Mouse (Mus musculus) heart, postnatal 0 days (tissue): Measurements from ENCODE around the gene Plekha6. TPM values are rescaled to one million over a fixed set of nuclear protein-coding genes. Genes with fewer than 3 reads are reported as not detected.
A peak's percentile ranks its signal among the peaks of the same experiment; 100 is the strongest.

Experiments
- ATAC-seq: fragments of 200-750 bp; cut with Nextera tagmentation; 2 replicates; pipeline ENCODE4 v1.8.0; 2017; ENCODE audit warnings: low read depth, moderate number of reproducible peaks, moderate library complexity; ENCODE audit not compliant: insufficient read depth
- DNase-seq: peaks from one replicate; pipeline ENCODE4 v3.0.0-alpha.2; 2016; ENCODE audit warnings: low spot score
- H3K27ac ChIP-seq: fragments of 300-500 bp; sonication (generic); 2 replicates; pipeline ENCODE4 v1.5.1; 2014; ENCODE audit warnings: low read depth, mild to moderate bottlenecking
- H3K27me3 ChIP-seq: fragments of 300-500 bp; sonication (generic); 2 replicates; pipeline ENCODE4 v1.6.1; 2014; ENCODE audit warnings: low read length, mixed read lengths; ENCODE audit not compliant: control insufficient read depth, insufficient read depth
- H3K36me3 ChIP-seq: fragments of 300-500 bp; sonication (generic); replicated peaks from 2 replicates; pipeline ENCODE4 v1.6.1; 2014; ENCODE audit warnings: low read length, mixed read lengths; ENCODE audit not compliant: control insufficient read depth, insufficient read depth
- H3K4me1 ChIP-seq: fragments of 300-500 bp; sonication (generic); 2 replicates; pipeline ENCODE4 v1.6.1; 2014; ENCODE audit warnings: antibody characterized with exemption; ENCODE audit not compliant: control insufficient read depth, insufficient read depth
- H3K4me2 ChIP-seq: fragments of 300-500 bp; sonication (generic); 2 replicates; pipeline ENCODE4 v1.6.1; 2014; ENCODE audit warnings: low read depth, mild to moderate bottlenecking, low read length, moderate library complexity
- H3K4me3 ChIP-seq: fragments of 300-500 bp; sonication (generic); 2 replicates; pipeline ENCODE4 v1.5.1; 2014; ENCODE audit warnings: low read depth, low read length
- H3K9ac ChIP-seq: fragments of 300-500 bp; sonication (generic); replicated peaks from 2 replicates; pipeline ENCODE4 v1.6.1; 2014; ENCODE audit warnings: low read depth, low read length, mixed read lengths
- H3K9me3 ChIP-seq: fragments of 300-500 bp; sonication (generic); replicated peaks from 2 replicates; pipeline ENCODE4 v1.6.1; 2016; ENCODE audit warnings: low read length; ENCODE audit not compliant: control insufficient read depth
- CTCF ChIP-seq: IDR thresholded peaks from 2 replicates; pipeline ENCODE4 v1.5.1; 2016; ENCODE audit warnings: antibody characterized with exemption, control low read depth, low read depth
- EP300 ChIP-seq: IDR thresholded peaks from 2 replicates; pipeline ENCODE4 v1.6.1; 2016; ENCODE audit warnings: antibody characterized with exemption, low read depth
- WGBS: fragments of 180-500 bp; shearing (Covaris S2); extraction: QIAGEN DNeasy Blood & Tissue Kit; methylation state at CpG from one replicate; pipeline ENCODE4 v1.1.7; 2014; 5-methylcytosine and 5-hydroxymethylcytosine counted together
- polyA plus RNA-seq: library from polyadenylated mRNA; unstranded; fragments of >200 nt; fragmentation: Nextera tagmentation; extraction: Ambion mirVana; gene quantifications from 2 replicates; pipeline ENCODE4 v1.2.1, GENCODE M21; 2015
- total RNA-seq: library from RNA; depleted of rRNA; stranded (reverse); fragments of >200 nt; gene quantifications from 2 replicates; pipeline ENCODE4 v1.2.3, GENCODE M21; 2014; ENCODE audit warnings: low replicate concordance

Gene Plekha6
- total and polyA plus RNA-seq, 2 experiments from 2014 or later = 7.0 to 36.1 TPM

DNA sequence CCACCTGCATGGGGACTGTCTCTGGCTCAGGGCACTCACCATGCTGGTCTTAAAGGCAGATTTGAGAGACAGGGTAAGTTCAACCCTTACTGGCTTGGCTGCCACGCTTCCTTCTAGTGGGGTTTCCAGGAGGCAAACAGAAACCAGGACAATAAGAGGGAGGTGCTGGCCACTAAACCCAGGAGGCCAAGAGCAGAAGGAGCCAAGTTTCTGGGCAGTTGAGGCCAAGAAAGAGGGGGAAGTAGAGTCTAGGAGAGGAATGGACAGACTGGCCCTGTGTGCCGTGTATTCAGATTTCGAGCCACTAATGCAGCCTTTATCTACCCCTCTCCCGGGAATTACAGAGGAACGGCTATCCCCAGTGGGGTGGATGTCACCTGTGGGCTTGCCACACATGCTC lies 83.2 kb downstream of the Plekha6 start:
- Histone ChIP-seq H3K9me3 (no peaks in the 10 kb centered on the region), H3K4me3 (no peak overlapping the region), H3K27ac (0 out of 2 replicates have a peak overlapping the region, but pooled peaks have one; percentile 75), H3K4me2 (peak overlapping the region; percentile 46; the same call in 1 of the 2 replicates), H3K4me1 (peaks cover 64% of the 10 kb centered on the region), H3K36me3 (no peaks in the 10 kb centered on the region), H3K9ac (no peak overlapping the region), H3K27me3 (no peaks in the 10 kb centered on the region)
- no peak for DNase-seq
- WGBS = 43% methylated on average over 5 of the region's 5 CpGs
- TF ChIP-seq EP300 (no peak), CTCF (no peak)
- no peak for ATAC-seq

- WGBS = 91% methylated on average over 6 of the region's 6 CpGs
- no peak for TF ChIP-seq CTCF
- no peak for TF ChIP-seq EP300
- H3K4me1 ChIP-seq = peaks cover 68% of the 10 kb centered on the region
- H3K4me2 ChIP-seq = no peak overlapping the region
- H3K36me3 ChIP-seq = no peaks in the 10 kb centered on the region
- DNase-seq (no peak), ATAC-seq (no peak)
- H3K9ac ChIP-seq = no peak overlapping the region
- H3K27me3 ChIP-seq = no peaks in the 10 kb centered on the region
- no peaks in the 10 kb centered on the region for H3K9me3 ChIP-seq
- H3K4me3 ChIP-seq = no peak overlapping the region
- peak overlapping the region; percentile 62; the same call in 1 of the 2 replicates for H3K27ac ChIP-seq
These were observed 86.8 kb downstream of the Plekha6 start for GRCm38 (mm10) chr1:133250761-133251160.

- Histone ChIP-seq H3K4me2 (no peak overlapping the region), H3K9ac (no peak overlapping the region), H3K9me3 (no peaks in the 10 kb centered on the region), H3K27ac (peak overlapping the region; percentile 62), H3K4me3 (no peak overlapping the region), H3K27me3 (no peaks in the 10 kb centered on the region), H3K36me3 (no peaks in the 10 kb centered on the region), H3K4me1 (peaks cover 60% of the 10 kb centered on the region)
- TF ChIP-seq EP300 (no peak), CTCF (no peak)
- ATAC-seq = peak; percentile 31; the same call in 1 of the 2 replicates
- DNase-seq = peak; percentile 29
- WGBS = 13% methylated on average over 5 of the region's 5 CpGs
These were observed 87.6 kb downstream of the Plekha6 start for GRCm38 (mm10) chr1:133251625-133252034.

GRCm38 (mm10) chr1:133252251-133252650 lies 88.2 kb downstream of the Plekha6 start:
- peaks cover 55% of the 10 kb centered on the region for H3K4me1 ChIP-seq
- TF ChIP-seq EP300 (no peak), CTCF (no peak)
- no peak overlapping the region for H3K9ac ChIP-seq
- WGBS = 61% methylated on average over 3 of the region's 3 CpGs
- DNase-seq (no peak), ATAC-seq (no peak)
- H3K27ac ChIP-seq = peak overlapping the region; percentile 62
- H3K4me2 ChIP-seq = no peak overlapping the region
- H3K4me3 ChIP-seq = no peak overlapping the region
- no peaks in the 10 kb centered on the region for H3K27me3 ChIP-seq
- no peaks in the 10 kb centered on the region for H3K36me3 ChIP-seq
- no peaks in the 10 kb centered on the region for H3K9me3 ChIP-seq

DNA sequence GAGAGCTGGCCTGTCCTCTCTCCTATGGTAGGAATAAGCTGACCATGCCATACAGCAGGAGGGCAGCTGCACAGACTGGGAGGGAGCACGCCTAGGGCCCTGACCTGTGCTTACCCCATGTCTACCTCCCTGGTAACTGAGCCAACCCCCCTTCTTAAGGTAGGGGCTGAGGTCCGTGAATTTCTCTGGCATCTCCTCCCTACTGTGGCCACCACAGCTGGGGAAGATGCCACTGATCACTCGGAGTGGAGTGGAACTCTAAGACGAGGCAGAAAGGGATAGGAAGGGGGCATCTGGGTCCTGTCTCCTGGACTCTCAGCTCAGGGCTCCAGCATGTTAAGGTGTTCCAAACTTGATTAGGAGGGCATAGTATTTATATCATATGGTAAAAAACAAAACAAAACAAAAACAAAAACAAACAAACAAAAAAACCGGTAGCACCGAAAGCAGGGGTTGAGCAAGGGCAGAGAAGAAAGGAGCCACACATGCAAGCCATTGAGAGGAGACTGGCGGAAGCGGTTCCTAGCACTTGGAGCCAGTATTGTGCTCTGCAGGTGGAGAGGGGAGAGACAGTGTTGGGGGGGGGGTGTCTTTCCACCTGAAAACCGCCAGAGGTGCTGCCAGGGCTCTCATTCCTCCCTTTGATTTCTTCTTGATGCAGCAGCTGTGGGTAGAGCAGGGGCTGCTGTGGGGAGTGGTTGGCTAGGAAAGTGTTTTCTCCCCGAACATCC lies 89.0 kb downstream of the Plekha6 start:
- 48% methylated on average over 10 of the region's 10 CpGs for WGBS
- H3K4me2 ChIP-seq = no peak overlapping the region
- H3K9ac ChIP-seq = no peak overlapping the region
- H3K36me3 ChIP-seq = no peaks in the 10 kb centered on the region
- TF ChIP-seq CTCF = no peak
- no peak for TF ChIP-seq EP300
- H3K27me3 ChIP-seq = no peaks in the 10 kb centered on the region
- no peaks in the 10 kb centered on the region for H3K9me3 ChIP-seq
- H3K4me1 ChIP-seq = peaks cover 48% of the 10 kb centered on the region
- no peak overlapping the region for H3K4me3 ChIP-seq
- DNase-seq (no peak), ATAC-seq (no peak)
- H3K27ac ChIP-seq = peak overlapping the region; percentile 43

DNA sequence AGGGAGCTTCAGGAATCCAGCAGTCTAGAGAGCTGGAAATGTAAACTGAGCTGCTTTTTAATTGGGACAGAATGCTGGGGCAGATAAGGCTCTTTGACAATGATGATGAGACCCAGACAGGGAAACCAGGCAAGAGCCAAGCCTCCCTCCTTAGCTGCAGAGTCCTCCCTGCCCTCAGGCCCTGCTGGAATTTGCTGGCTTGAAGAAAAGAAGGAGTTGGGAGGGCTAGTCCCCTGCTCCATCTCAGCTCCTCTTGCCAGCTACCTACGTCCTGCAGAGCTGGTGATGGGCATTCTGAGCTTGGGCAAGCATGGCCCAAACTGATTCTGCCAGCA lies 89.5 kb downstream of the Plekha6 start:
- no peaks in the 10 kb centered on the region for H3K9me3 ChIP-seq
- H3K4me2 ChIP-seq = no peak overlapping the region
- H3K4me1 ChIP-seq = peaks cover 50% of the 10 kb centered on the region
- 0 out of 2 replicates have a peak, but pooled peaks have one; percentile 15 for ATAC-seq
- no peaks in the 10 kb centered on the region for H3K36me3 ChIP-seq
- no peak for DNase-seq
- no peak for TF ChIP-seq CTCF
- no peak for TF ChIP-seq EP300
- no peaks in the 10 kb centered on the region for H3K27me3 ChIP-seq
- H3K4me3 ChIP-seq = no peak overlapping the region
- no peak overlapping the region; the same call in 1 of the 2 replicates for H3K9ac ChIP-seq
- no peak overlapping the region for H3K27ac ChIP-seq
- WGBS = 38% methylated on average over 1 of the region's 1 CpGs
